Mouse (Mus musculus) heart, postnatal 0 days (tissue): Measurements from ENCODE around the gene Gm11444.

ENCODE experiments used
- CTCF ChIP-seq: IDR thresholded peaks from 2 replicates; pipeline ENCODE4 v1.5.1; 2016; ENCODE audit warnings: antibody characterized with exemption, control low read depth, low read depth
- EP300 ChIP-seq: IDR thresholded peaks from 2 replicates; pipeline ENCODE4 v1.6.1; 2016; ENCODE audit warnings: antibody characterized with exemption, low read depth

DNA sequence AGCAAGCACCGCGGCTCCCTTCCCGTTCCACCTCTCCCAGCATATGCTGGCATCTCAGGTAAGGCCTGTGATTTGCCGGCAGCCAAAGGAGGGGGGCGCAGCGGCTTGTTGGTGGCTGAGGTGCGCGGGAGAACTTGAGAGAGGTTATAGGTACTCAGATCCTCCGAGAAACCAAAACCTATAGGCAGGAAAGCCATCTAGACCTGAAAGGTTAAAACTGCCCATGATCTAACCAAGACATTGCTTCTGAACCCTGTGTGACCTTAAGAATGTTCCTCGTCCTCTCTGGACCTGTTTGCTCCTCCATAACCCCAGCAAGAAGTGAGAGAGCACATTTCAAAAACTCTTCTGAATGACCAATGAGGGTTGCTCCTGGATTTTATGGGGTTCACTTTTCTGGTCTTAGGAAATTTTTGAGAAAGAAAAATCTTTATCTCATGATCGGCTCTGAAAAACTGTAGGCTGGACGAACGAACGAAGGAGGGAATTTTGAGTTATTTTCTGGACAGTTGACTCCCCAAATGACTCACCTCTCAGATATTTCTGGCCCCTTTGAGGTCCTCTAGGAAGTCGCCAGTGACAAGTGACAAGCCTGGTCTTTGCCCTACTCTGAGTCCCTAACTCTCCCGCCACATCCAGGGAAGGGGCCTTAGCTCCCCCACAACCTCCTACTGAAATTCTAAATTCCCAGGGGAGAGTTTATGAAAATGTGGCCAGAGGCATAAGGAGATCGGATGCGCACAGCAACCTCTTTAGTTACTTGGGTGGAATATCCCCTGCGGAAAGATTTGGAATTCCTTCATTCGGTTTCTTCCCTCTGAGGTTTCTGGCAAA lies 11.5 kb downstream of the Gm11444 start:
- TF ChIP-seq CTCF (no peak), EP300 (no peak)
